Mouse (Mus musculus) G1E-ER4 (cell line): ENCODE results near the gene Exoc8. TPM values are rescaled to one million over a fixed set of nuclear protein-coding genes. Genes with fewer than 3 reads are reported as not detected.

ENCODE experiments used
- GATA1 ChIP-seq: IDR thresholded peaks from one replicate; pipeline ENCODE4 v1.8.0; 2012; ENCODE audit warnings: low read length, inconsistent platforms
- polyA plus RNA-seq: library from polyadenylated mRNA; stranded (reverse); fragments of >175 nt; gene quantifications from 2 replicates; pipeline ENCODE4 v1.2.3, GENCODE M21; 2012

Gene Exoc8
- 11.9 and 12.4 TPM in 2 replicates for polyA plus RNA-seq

- no peak for TF ChIP-seq GATA1
Measured at GRCm38 (mm10) chr8:124897386-124898250, at the start of gene Exoc8, which contains the start of gene Sprtn. TSS of gene Exoc8 (minus strand) at chr8:124897705. TSS of gene Sprtn (plus strand) at chr8:124897886.

- no peak for TF ChIP-seq GATA1
Measured at GRCm38 (mm10) chr8:124944406-124944805, 46.9 kb upstream of the Exoc8 start.

DNA sequence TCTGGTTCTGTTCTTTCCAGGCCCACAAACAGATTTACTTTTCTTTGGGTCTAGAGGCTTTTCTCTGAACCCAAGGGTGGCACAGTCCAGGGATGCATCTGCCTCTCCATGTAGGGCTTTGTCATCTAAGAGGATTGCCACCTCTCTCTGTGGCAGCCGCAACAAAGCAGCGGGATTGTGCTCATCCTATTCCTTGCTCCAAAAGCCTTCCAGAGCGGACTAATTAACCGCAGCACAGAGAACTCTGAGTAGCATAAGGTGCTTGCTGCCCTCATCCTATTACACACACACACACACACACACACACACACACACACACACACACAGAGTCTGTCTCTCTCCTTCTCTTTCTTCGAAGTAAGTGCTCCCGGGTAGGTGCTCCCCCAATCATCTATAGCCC, 46.3 kb upstream of the Exoc8 start:
- TF ChIP-seq GATA1, result no peak

DNA sequence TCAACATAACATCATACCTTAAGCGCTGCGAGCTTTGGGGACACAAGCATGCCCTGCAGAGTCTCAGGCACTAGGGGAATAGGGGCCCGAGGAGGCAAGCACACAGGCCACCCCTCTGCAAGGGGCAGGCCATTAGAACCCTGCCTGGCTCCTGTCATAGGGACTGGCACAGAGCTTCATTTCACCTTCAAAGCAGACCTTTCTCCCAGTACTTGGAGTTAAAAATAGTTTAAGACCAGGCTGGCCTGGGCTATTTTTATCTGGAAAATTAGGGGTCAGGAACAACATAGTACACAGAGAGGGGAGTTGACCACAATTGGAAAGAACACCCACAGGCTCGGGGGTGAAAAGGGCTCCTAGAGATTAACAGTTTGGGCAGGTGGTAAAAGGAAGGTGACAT, 39.8 kb upstream of the Exoc8 start:
- TF ChIP-seq GATA1, result no peak

- TF ChIP-seq GATA1, result no peak
Measured at GRCm38 (mm10) chr8:124936699-124937098, 39.2 kb upstream of the Exoc8 start.

- no peak for TF ChIP-seq GATA1
Measured at GRCm38 (mm10) chr8:124935116-124935515, 37.6 kb upstream of the Exoc8 start.

DNA sequence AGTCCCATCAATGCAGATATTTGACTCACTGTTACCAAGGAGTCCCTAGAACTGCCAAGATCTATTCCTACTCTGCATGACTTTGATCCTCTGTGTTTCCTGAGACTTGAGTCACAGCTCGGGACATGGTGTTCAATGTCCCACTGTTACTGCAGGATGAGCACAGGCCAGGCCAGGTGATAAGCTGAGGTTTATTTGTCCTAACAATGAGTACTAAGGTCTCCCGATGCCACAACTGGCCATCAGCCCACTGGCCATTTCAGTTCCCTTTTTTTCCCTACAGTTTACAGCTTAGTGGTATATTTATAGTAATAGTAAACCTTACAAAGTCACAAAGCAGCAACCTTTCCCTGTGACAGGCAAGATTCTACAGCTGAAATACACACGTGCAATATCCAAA, 34.9 kb upstream of the Exoc8 start:
- TF ChIP-seq GATA1, result no peak

- TF ChIP-seq GATA1, result no peak
Measured at GRCm38 (mm10) chr8:124930649-124931048, 33.1 kb upstream of the Exoc8 start.

DNA sequence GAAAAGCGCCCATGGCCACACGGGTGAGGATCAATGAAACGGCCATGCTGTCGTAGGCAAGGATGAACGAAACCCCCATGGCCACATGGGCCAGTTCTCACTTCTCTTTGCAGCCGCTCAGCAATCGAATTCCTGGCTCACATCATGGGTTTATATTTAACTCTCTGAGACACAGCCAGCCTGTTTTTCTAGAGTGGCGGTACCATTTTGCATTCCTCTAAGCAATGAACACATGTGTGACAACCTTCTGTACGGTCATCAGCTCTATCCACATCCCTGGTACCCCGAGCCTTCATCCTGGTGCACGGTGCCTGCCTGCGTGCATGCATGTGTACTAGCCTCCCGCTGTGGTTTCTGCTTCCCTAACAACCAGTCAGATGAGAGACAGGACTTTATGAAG, 32.6 kb upstream of the Exoc8 start:
- no peak for TF ChIP-seq GATA1

GRCm38 (mm10) chr8:124929006-124929405, 31.5 kb upstream of the Exoc8 start:
- no peak for TF ChIP-seq GATA1

DNA sequence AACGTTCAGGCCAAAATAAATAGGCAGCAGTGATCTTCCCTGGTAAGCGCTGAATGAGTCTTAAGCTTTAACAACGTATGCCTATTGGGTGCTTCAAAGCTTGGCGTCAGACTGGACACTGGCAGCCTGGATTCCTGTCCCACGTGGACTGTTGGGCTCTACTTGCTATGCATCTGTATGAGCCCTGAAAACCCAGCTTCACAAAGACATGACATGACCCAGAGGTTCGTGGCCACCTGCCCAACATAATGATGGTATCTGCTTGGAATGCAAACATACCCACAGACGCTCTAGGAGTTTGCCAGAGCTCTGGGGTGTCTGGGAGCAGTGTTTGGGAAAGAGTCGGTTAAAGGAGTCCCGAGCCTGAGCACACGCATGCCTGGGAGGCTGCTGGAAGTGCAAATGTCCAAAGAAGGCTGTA, 28.9 kb upstream of the Exoc8 start:
- no peak for TF ChIP-seq GATA1

- TF ChIP-seq GATA1, result no peak
Measured at GRCm38 (mm10) chr8:124925544-124926266, 28.2 kb upstream of the Exoc8 start.

DNA sequence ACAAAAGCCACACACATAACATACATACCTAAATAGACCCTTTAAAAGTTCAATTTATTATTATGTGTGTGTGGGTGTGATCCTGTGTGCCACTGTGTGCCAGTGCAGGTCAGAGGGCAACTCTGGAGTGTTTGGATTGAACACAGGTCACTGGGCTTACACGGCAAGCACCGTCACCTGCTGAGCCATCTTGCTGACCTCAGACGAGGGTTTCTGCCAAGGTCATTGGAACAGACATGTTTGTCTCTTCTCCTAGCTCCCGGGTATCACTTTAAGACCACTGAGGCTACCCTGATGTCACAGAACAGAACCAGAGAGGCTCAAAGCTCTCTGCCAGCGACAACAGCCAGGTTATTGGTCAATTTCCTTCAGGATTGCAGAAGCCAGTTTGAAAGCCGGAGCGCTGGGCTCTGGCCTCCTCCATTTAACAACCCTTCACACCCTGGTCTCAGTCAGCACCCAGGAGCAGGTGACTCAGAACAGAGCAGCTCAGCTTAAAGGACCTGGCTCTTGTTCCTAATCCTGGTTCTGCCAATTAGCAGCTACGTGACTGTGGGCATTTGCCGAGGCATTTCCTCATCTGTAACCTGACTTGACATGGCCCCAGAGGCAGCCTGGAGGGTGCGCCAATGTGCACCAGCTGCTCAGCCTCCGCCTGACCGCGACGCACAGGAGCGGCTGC, 26.6 kb upstream of the Exoc8 start:
- no peak for TF ChIP-seq GATA1

GRCm38 (mm10) chr8:124922490-124923089, 25.1 kb upstream of the Exoc8 start:
- TF ChIP-seq GATA1, result no peak
